Mouse (Mus musculus) limb, embryonic 14.5 days (tissue): Measurements from ENCODE around the gene Gas6. TPM values are rescaled to one million over a fixed set of nuclear protein-coding genes. Genes with fewer than 3 reads are reported as not detected.

Experiments used
- ATAC-seq: fragments of 200-750 bp; cut with Nextera tagmentation; 2 replicates; pipeline ENCODE4 v1.8.0; 2017; ENCODE audit warnings: low read depth, moderate number of reproducible peaks, moderate TSS enrichment; ENCODE audit not compliant: low FRiP score
- DNase-seq: peaks from one replicate; pipeline ENCODE4 v3.0.0-alpha.2; 2015; ENCODE audit warnings: low spot score
- H3K27ac ChIP-seq: fragments of 300-500 bp; sonication (generic); replicated peaks from 2 replicates; pipeline ENCODE4 v1.5.1; 2014; ENCODE audit warnings: low read depth, mild to moderate bottlenecking, low read length, moderate library complexity, mixed read lengths
- H3K27me3 ChIP-seq: fragments of 300-500 bp; sonication (generic); 2 replicates; pipeline ENCODE4 v1.6.1; 2014; ENCODE audit warnings: low read length, mixed read lengths; ENCODE audit not compliant: control insufficient read depth, insufficient read depth
- H3K36me3 ChIP-seq: fragments of 300-500 bp; sonication (generic); 2 replicates; pipeline ENCODE4 v1.6.1; 2014; ENCODE audit warnings: mild to moderate bottlenecking, low read length, moderate library complexity, mixed read lengths; ENCODE audit not compliant: control insufficient read depth, insufficient read depth
- H3K4me1 ChIP-seq: fragments of 300-500 bp; sonication (generic); 2 replicates; pipeline ENCODE4 v1.6.1; 2014; ENCODE audit warnings: antibody characterized with exemption, low read length, mixed read lengths; ENCODE audit not compliant: control insufficient read depth, insufficient read depth
- H3K4me2 ChIP-seq: fragments of 300-500 bp; sonication (generic); replicated peaks from 2 replicates; pipeline ENCODE4 v1.6.1; 2014; ENCODE audit warnings: low read depth, mild to moderate bottlenecking, low read length, moderate library complexity; ENCODE audit not compliant: severe bottlenecking
- H3K4me3 ChIP-seq: fragments of 300-500 bp; sonication (generic); replicated peaks from 2 replicates; pipeline ENCODE4 v1.5.1; 2014; ENCODE audit warnings: low read length
- H3K9ac ChIP-seq: fragments of 300-500 bp; sonication (generic); 2 replicates; pipeline ENCODE4 v1.6.1; 2014; ENCODE audit warnings: mild to moderate bottlenecking, low read depth, low read length, moderate library complexity; ENCODE audit not compliant: severe bottlenecking
- H3K9me3 ChIP-seq: fragments of 300-500 bp; sonication (generic); 2 replicates; pipeline ENCODE4 v1.6.1; 2016; ENCODE audit warnings: low read length; ENCODE audit not compliant: control insufficient read depth
- POLR2A ChIP-seq: fragments of 200-500 bp; IDR thresholded peaks from 2 replicates; pipeline ENCODE4 v1.8.0; 2012; ENCODE audit warnings: inconsistent platforms, mild to moderate bottlenecking, moderate library complexity, borderline replicate concordance; ENCODE audit not compliant: insufficient read depth, insufficient read length; ENCODE audit errors: extremely low read depth
- WGBS: fragments of 180-500 bp; shearing (Covaris S2); extraction: QIAGEN DNeasy Blood & Tissue Kit; methylation state at CpG from one replicate; pipeline ENCODE4 v1.1.7; 2014; 5-methylcytosine and 5-hydroxymethylcytosine counted together
- polyA plus RNA-seq, 2 experiments: library from polyadenylated mRNA; depleted of rRNA in 1 of 2; stranded (reverse) in 1 of 2; unstranded in 1 of 2; fragments of >200 nt; fragmentation: Nextera tagmentation in 1 of 2; extraction: Ambion mirVana in 1 of 2; gene quantifications; 2 replicates each; pipeline versions ENCODE4 v1.2.1 to v1.2.3; 2012 to 2014

Gene Gas6
- polyA plus RNA-seq, 2 experiments: 32.7 to 48.6 TPM

DNA sequence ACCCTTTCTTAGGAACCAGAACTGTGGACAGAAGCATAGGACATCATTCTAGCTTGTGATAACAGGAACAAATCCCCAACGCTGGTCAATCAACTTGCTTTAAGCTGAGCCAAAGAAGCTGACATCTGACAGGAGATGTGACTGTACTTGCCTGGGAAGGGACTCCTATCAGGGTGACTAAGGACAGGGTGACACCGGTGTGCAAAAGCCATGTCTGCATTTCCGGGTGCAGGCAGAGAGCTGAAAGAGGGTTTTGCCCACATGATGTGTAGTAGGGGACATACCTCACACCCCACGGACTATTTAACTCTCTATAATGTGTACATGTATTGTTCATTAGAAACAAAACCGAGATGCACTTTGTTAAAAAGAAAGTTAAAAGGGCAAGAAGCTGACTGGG is 11.1 kb downstream of the Gas6 start:
- no peak for ATAC-seq
- no peaks in the 10 kb centered on the region for H3K27me3 ChIP-seq
- no peak overlapping the region for H3K4me3 ChIP-seq
- TF ChIP-seq POLR2A: no peak
- no peak overlapping the region for H3K9ac ChIP-seq
- H3K4me2 ChIP-seq: no peak overlapping the region
- H3K9me3 ChIP-seq: no peaks in the 10 kb centered on the region
- H3K36me3 ChIP-seq: no peaks in the 10 kb centered on the region
- no peak for DNase-seq
- no peaks in the 10 kb centered on the region for H3K4me1 ChIP-seq
- WGBS: 88% methylated on average over 5 of the region's 5 CpGs
- H3K27ac ChIP-seq: no peak overlapping the region

DNA sequence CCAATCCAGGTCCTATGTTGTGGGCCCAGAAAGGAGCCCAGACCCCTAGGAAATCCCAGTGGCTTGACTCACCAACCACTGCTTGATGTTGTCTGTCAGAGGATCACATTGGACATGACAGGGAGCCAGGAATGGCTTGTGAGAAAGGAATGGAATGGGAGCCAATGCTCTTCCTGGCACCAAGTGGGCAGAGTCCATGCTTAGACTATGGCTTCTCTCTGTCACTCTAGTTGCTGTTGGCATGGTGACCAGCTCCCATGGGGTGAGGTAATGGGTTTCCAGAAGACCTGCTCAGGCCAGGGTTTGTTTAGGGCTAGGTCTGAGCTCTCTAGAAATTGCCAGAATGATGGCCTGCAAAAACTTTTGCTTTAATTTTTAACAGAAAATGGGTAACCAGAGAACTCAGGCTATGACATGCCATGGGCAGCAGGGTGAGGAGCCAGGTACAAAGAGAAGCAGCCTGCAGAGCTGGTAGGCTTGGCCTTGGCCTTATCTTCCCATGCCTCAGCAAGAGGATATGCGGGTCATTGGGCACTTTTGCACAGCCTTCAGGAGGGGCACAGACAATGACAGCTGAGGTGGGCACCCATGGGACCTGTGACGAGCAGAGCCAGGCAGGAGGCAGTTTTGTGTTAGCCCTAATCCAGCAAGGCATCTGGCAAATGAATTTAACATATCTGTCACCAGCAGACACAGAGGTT is 12.0 kb downstream of the Gas6 start:
- Histone ChIP-seq H3K4me1 (no peaks in the 10 kb centered on the region), H3K4me2 (no peak overlapping the region), H3K27me3 (no peaks in the 10 kb centered on the region), H3K9ac (no peak overlapping the region), H3K4me3 (no peak overlapping the region), H3K9me3 (no peaks in the 10 kb centered on the region), H3K27ac (no peak overlapping the region), H3K36me3 (no peaks in the 10 kb centered on the region)
- DNase-seq (no peak), ATAC-seq (no peak)
- WGBS: 68% methylated on average over 2 of the region's 2 CpGs
- TF ChIP-seq POLR2A: no peak

DNA sequence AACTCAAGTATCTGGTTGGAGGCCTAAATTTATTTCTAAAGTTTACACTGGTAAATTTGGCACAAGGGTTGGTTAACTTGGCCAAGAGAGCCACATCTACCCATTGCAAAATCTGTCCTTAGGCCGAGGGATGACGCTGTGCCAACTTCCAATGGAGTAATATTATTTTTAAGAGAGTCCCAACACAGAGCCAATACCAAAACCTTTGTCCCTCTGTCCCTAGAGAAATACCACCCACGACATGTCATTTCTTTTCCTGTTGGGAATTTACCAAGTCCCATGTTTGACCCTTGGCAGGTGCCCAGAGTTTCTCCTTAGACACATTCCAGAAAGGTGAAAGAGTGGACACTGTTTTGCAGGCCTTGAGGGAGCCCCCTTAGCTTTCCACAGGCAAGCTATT is 12.7 kb downstream of the Gas6 start:
- no peaks in the 10 kb centered on the region for H3K4me1 ChIP-seq
- no peak overlapping the region for H3K27ac ChIP-seq
- 87% methylated on average over 3 of the region's 3 CpGs for WGBS
- DNase-seq (no peak), ATAC-seq (no peak)
- H3K4me3 ChIP-seq: no peak overlapping the region
- no peaks in the 10 kb centered on the region for H3K9me3 ChIP-seq
- no peaks in the 10 kb centered on the region for H3K36me3 ChIP-seq
- TF ChIP-seq POLR2A: no peak
- no peak overlapping the region for H3K9ac ChIP-seq
- no peak overlapping the region for H3K4me2 ChIP-seq
- no peaks in the 10 kb centered on the region for H3K27me3 ChIP-seq

GRCm38 (mm10) chr8:13481089-13481554 is 13.2 kb downstream of the Gas6 start:
- Histone ChIP-seq H3K9ac (no peak overlapping the region), H3K4me3 (no peak overlapping the region), H3K4me1 (no peaks in the 10 kb centered on the region), H3K9me3 (no peaks in the 10 kb centered on the region), H3K36me3 (no peaks in the 10 kb centered on the region), H3K27me3 (no peaks in the 10 kb centered on the region), H3K27ac (no peak overlapping the region), H3K4me2 (no peak overlapping the region)
- DNase-seq: no peak
- no peak for ATAC-seq
- WGBS: 71% methylated on average over 7 of the region's 7 CpGs
- no peak for TF ChIP-seq POLR2A

DNA sequence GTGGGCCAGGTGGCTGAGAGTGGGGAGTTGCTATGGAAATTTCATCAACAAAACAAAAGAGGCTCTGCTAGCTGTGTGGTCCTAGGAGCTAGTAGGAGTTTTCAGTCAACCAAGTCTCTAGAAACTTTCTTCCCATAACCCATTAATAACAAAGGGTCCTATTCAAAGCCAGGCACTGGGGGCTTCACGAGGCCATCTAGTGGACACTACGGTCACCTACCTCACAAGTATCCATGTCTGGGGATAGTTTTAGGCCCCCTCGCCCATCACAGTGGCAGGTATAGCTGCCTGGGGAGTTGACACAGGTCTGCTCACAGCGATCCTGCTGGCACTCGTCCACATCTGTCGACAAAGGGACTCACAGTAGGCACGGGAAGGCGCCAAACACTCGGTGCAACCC is 18.4 kb downstream of the Gas6 start:
- no peak overlapping the region for H3K4me2 ChIP-seq
- H3K27me3 ChIP-seq: no peaks in the 10 kb centered on the region
- TF ChIP-seq POLR2A: no peak
- ATAC-seq (no peak), DNase-seq (no peak)
- H3K9me3 ChIP-seq: no peaks in the 10 kb centered on the region
- no peak overlapping the region for H3K27ac ChIP-seq
- no peak overlapping the region for H3K4me3 ChIP-seq
- H3K9ac ChIP-seq: no peak overlapping the region
- WGBS: 76% methylated on average over 9 of the region's 9 CpGs
- no peaks in the 10 kb centered on the region for H3K36me3 ChIP-seq
- H3K4me1 ChIP-seq: peaks cover 8% of the 10 kb centered on the region
